Mouse (Mus musculus): ENCODE data around the gene C530008M17Rik. TPM values are rescaled to one million over a fixed set of nuclear protein-coding genes. Genes with fewer than 3 reads are reported as not detected.

The C530008M17Rik gene
- polyA plus RNA-seq (2012; rRNA removed; ENCODE audit: low replicate concordance), result 0.72 and 0.92 TPM in 2 replicates

GRCm38 (mm10) chr5:76656212-76656611 lies at the start of gene C530008M17Rik:
TSS of gene C530008M17Rik (plus strand) at chr5:76656512.

GRCm38 (mm10) chr5:76905405-76906154 lies 249.3 kb downstream of the C530008M17Rik start, which contains the start of gene Aasdh:
TSS of gene Aasdh (minus strand) at chr5:76905514.

Other genes with a start within 250 kb of the C530008M17Rik start
- gene Gm7271, start 172.5 kb upstream of the C530008M17Rik start, polyA plus RNA-seq (2012; rRNA removed; ENCODE audit: low replicate concordance), result 0.24 TPM in 1 of 2 replicates, not detected in the other
- 18.3 and 19.3 TPM in 2 replicates for gene Exoc1, start 127.2 kb upstream of the C530008M17Rik start, polyA plus RNA-seq (2012; rRNA removed; ENCODE audit: low replicate concordance)
- 0.98 and 1.2 TPM in 2 replicates for gene Cep135, start 67.8 kb upstream of the C530008M17Rik start, polyA plus RNA-seq (2012; rRNA removed; ENCODE audit: low replicate concordance)
- gene Aasdh, start 249.0 kb downstream of the C530008M17Rik start, polyA plus RNA-seq (2012; rRNA removed; ENCODE audit: low replicate concordance), result 7.1 and 15.8 TPM in 2 replicates